Mouse (Mus musculus): Measurements from ENCODE around the gene Mrap.

The Mrap gene

DNA sequence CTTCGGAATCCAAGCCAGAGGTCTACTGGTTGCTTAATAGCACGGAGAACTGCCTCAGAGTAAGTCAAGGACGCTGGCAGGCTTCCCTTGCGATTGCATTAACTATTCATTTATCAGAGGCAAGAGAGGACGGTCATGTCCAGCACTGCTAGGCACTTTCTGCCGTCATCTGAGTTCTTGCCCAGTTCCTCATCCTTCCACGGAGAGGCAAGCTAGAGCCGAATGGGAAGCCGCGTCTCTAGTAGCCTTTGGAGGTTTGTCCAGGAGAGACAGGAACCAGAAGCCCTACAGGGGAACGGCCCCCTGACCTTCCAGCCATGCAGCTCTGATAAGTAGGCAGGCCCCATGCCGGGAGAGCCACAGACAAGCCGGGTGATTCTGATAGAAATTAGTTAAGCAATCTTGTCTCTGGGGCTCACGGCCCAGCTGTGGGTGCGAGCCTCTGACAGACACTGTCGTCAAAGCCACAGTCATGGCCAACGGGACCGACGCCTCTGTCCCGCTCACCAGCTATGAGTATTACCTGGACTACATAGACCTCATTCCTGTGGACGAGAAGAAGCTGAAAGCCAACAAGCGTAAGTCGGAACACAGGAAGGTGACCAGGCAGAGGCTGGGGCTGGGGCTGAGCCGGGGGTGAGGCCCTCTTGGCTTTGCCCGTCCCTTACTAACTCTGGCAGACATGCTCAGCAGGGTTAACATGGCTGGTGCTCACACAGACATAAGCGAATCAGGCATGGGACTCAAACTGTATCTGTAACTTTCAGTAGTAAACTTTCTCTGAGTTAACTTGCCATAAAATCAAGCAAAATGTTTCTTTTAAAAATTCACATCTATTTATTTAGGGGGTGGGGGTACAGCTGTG is at the start of gene Mrap:
Gene Mrap (plus strand): TSS at position 116 of the 865 bp plus-strand sequence.
- no peak for DNase-seq

DNA sequence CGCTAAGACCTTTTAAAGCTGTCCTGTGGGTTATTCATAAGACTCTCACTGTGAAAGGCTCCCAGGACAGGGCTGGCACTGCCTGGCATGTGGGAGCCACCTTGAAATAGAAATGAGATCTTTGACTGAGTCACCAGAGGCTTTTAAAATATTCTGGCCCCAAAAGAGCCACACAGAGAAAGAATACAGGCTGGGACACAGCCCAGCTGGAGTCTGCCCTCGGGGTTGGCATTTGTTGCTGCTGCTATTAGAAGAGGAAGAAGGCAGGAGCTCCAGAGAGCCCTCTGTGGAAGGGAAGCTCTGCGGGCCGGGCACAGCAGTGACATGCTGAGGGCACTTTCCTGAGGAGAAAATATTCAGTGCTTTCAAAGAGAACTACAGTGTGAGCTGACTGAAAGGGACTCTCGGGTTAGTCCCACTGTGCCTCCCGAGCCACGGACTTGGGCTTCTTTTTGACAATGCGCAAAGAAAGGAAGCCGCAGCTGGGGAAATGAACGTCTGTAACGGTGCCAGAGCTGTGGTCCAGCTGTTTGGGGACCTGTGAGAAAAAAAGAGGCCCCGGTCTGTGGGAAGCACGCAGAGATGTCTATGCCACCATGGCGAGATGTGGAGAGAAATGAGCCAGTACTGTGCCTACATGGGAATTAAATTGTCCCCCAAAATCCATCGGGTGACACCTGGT is 45.2 kb upstream of the Mrap start:
- DNase-seq, result peak; percentile 36 to 66

GRCm38 (mm10) chr16:90693625-90694024 is 44.4 kb upstream of the Mrap start:
- DNase-seq, result no peak

GRCm38 (mm10) chr16:90694719-90695118 is 43.3 kb upstream of the Mrap start:
- DNase-seq, result peak; percentile 69 to 77

GRCm38 (mm10) chr16:90695121-90695520 is 42.9 kb upstream of the Mrap start:
- DNase-seq, result no peak

- DNase-seq, result no peak
Measured at GRCm38 (mm10) chr16:90696306-90696705, 41.7 kb upstream of the Mrap start.

DNA sequence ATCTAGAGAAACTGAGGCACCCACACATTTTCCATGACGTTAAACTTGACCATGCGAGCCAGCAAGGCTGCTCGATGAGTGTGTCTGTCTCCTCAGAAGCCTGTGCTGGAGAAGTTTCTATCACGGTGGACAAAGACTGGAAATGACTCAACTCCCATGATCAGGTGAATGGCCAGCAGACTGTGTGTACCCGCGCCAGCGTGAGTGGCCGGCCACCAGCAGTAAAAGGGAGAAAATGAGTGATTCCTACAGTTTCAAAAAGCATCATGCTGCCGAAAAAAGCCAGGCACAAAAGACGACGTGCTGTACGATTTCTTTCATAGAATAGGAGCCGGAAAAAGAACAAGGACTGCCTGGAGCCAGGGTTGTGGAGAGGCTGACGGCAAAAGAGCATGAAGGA is 38.6 kb upstream of the Mrap start:
- no peak for DNase-seq

GRCm38 (mm10) chr16:90701541-90701940 is 36.5 kb upstream of the Mrap start:
- no peak for DNase-seq

DNA sequence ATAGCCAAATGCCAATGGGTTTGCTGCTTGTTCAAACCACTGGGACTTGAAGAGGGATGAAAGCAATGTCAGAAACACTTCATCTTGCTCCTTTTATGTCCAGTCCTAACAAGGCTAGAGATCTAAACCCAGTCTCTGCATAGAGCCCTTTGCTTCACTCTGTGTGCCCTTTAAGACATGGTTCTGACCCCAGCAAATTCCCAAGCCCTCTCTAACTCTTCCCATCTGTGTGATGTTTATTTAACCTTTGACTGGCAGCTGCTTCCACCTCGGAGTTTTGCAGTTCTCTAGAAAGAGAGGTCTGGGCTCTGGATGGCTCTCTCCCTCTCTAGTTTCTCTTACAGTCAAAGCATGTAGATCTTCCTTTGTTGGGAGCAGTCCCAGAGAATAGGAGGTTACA is 34.4 kb upstream of the Mrap start:
- no peak for DNase-seq

- no peak for DNase-seq
Measured at GRCm38 (mm10) chr16:90704161-90704825, 33.7 kb upstream of the Mrap start.

GRCm38 (mm10) chr16:90706279-90706678 is 31.7 kb upstream of the Mrap start:
- DNase-seq, result no peak

GRCm38 (mm10) chr16:90709711-90710289 is 28.2 kb upstream of the Mrap start:
- DNase-seq, result peak; percentile 94 to 96

- DNase-seq, result no peak
Measured at GRCm38 (mm10) chr16:90710313-90710712, 27.7 kb upstream of the Mrap start.

- DNase-seq, result no peak
Measured at GRCm38 (mm10) chr16:90724051-90724450, 14.0 kb upstream of the Mrap start.

DNA sequence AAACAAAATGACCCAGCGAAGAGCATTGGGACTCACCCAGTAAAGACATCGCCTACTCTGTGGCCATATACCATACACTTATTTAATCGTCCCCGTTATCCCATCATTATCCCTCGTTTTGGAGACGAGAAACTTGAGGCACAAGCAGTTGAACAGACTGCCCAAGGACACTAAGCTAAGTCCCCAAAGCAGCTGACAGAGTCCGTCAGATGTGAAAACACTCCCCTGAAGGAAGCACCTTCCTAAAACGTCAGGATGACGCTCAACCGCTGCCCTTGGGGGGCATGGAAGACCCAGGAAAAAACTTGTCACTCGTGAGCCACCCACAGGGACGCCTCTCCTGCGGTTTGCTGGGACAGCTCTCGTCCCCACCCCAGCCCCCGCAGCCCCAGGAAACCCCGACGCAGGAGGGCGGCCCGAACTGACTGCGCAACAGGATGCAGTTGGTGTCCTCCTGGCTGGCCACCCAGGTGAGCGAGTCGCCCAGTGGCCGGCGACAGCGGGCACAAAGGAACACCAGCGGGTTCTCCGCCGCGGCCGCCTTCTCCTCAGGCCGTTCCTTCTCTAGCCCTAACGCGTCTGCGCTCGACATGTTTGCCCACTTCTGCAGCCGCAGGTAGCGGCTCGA is 11.3 kb upstream of the Mrap start:
- DNase-seq, result no peak

DNA sequence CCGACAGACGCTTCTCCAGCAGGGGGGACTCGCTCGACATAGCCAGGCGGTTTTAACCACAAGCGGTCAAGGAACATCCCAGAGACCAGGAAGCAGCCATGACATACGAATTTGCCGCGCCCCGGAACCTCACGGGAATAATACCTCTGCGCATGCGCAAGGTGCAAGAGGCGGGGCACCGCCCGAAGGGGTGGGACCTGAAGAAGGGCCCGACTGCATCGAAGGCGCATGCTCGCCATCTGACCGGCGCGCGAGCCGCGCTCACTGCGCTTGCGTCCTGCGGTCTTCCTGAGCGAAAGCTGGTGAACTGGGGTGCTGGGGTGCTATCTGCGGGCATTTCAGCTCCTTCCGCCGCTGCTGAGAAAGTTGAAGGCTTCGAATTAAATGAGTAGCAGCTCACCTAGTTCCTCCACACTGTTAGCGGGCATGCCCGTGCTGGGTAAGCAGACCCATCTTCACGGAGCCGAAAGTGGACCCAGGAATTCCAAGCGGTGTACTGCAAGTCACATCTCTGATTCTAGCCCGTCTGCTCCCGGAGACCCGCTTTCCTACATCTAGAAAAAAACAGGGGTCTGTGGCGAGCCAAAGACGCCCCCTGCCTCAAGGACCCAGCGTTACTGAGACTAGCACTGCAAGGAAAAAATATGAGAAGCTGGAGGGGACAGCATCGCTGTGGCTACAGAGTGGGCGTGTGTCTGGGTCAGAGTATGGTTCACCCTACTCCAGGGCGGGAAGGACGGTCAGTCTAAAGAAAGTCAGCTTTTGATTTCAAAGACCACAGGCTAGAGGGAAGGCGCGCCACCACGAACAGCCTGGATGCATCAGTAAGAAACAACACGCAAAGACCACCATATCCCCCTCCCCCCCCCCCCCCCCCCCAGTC is 10.5 kb upstream of the Mrap start, which contains the start of gene Mis18a:
Gene Mis18a (minus strand): TSS at position 172 of the 883 bp plus-strand sequence.
- DNase-seq, result peak; percentile 97 to 98

- no peak for DNase-seq
Measured at GRCm38 (mm10) chr16:90735611-90736010, 2.4 kb upstream of the Mrap start.

- no peak for DNase-seq
Measured at GRCm38 (mm10) chr16:90736672-90737270, 1.2 kb upstream of the Mrap start.

GRCm38 (mm10) chr16:90747143-90747542 is 9.1 kb downstream of the Mrap start:
- DNase-seq, result no peak

DNA sequence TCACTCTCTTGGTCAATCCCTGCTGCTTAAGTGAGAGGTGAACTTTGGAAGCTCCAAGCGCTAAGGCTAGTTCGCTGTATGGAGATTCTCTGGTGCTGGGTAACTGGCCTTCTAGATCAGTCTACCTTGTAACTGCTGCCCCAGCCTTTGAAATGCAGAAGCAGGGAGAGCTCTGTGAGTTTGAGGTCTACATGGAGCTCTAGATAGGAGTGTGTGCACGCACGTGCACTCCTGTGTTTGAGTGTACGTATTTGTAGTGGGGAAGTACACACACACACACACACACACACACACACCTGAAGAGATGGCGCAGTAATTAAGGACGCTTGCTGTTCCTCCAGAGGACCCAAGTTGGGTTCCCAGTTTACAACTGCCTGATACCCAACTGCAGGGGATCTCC is 10.2 kb downstream of the Mrap start:
- DNase-seq, result no peak

GRCm38 (mm10) chr16:90753386-90753941 is 15.5 kb downstream of the Mrap start:
- DNase-seq, result no peak

Data from cerebellum, postnatal 10 days (tissue).